Mouse (Mus musculus) intestine, embryonic 15.5 days (tissue): ENCODE measurements around the gene 1700011L22Rik. TPM values are rescaled to one million over a fixed set of nuclear protein-coding genes. Genes with fewer than 3 reads are reported as not detected.
A peak's percentile ranks its signal among the peaks of the same experiment; 100 is the strongest.

Experiments
- ATAC-seq: fragments of 200-750 bp; cut with Nextera tagmentation; 2 replicates; pipeline ENCODE4 v1.8.0; 2017; ENCODE audit warnings: moderate TSS enrichment, moderate library complexity
- H3K27ac ChIP-seq: fragments of 300-500 bp; sonication (generic); 2 replicates; pipeline ENCODE4 v1.5.1; 2015; ENCODE audit warnings: mild to moderate bottlenecking, inconsistent platforms
- H3K27me3 ChIP-seq: fragments of 300-500 bp; sonication (generic); replicated peaks from 2 replicates; pipeline ENCODE4 v1.6.1; 2015; ENCODE audit warnings: inconsistent platforms
- H3K36me3 ChIP-seq: fragments of 300-500 bp; sonication (generic); 2 replicates; pipeline ENCODE4 v1.6.1; 2015; ENCODE audit warnings: inconsistent platforms
- H3K4me1 ChIP-seq: fragments of 300-500 bp; sonication (generic); replicated peaks from 2 replicates; pipeline ENCODE4 v1.6.1; 2015; ENCODE audit warnings: inconsistent platforms
- H3K4me2 ChIP-seq: fragments of 300-500 bp; sonication (generic); replicated peaks from 2 replicates; pipeline ENCODE4 v1.6.1; 2015; ENCODE audit warnings: mild to moderate bottlenecking, inconsistent platforms
- H3K4me3 ChIP-seq: fragments of 300-500 bp; sonication (generic); replicated peaks from 2 replicates; pipeline ENCODE4 v1.5.1; 2015; ENCODE audit warnings: inconsistent platforms
- H3K9ac ChIP-seq: fragments of 300-500 bp; sonication (generic); 2 replicates; pipeline ENCODE4 v1.6.1; 2015; ENCODE audit warnings: inconsistent platforms
- H3K9me3 ChIP-seq: fragments of 300-500 bp; sonication (generic); 2 replicates; pipeline ENCODE4 v1.6.1; 2016; ENCODE audit warnings: inconsistent platforms
- WGBS: fragments of 180-500 bp; shearing (Covaris S2); methylation state at CpG from one replicate; pipeline ENCODE4 v1.1.7; 2015; 5-methylcytosine and 5-hydroxymethylcytosine counted together
- polyA plus RNA-seq: library from polyadenylated mRNA; unstranded; fragments of >200 nt; fragmentation: Nextera tagmentation; extraction: Ambion mirVana; gene quantifications from 2 replicates; pipeline ENCODE4 v1.2.1, GENCODE M21; 2015

1700011L22Rik gene
- polyA plus RNA-seq = not detected in 2 replicates

GRCm38 (mm10) chr8:79248470-79248869 is at the start of gene 1700011L22Rik:
Gene 1700011L22Rik, minus strand, starts transcription at chr8:79248570.
- Histone ChIP-seq H3K27me3 (no peaks in the 10 kb centered on the region), H3K9ac (no peak within 1 kb of the TSS), H3K4me1 (no peaks in the 10 kb centered on the region), H3K36me3 (no peaks in the 10 kb centered on the region), H3K27ac (no peak within 1 kb of the TSS), H3K9me3 (no peaks in the 10 kb centered on the region), H3K4me2 (no peak within 1 kb of the TSS), H3K4me3 (no peak within 1 kb of the TSS)
- 64% methylated on average over 6 of the region's 6 CpGs for WGBS
- ATAC-seq = no peak

GRCm38 (mm10) chr8:79297763-79298162 is 49.4 kb upstream of the 1700011L22Rik start:
- Histone ChIP-seq H3K4me3 (no peak overlapping the region), H3K36me3 (no peaks in the 10 kb centered on the region), H3K9ac (no peak overlapping the region), H3K4me2 (no peak overlapping the region), H3K27me3 (no peaks in the 10 kb centered on the region), H3K4me1 (0 out of 2 replicates have a peak, but pooled peaks cover 4% of the 10 kb centered on the region), H3K9me3 (no peaks in the 10 kb centered on the region), H3K27ac (no peak overlapping the region)
- 42% methylated on average over 3 of the region's 3 CpGs for WGBS
- ATAC-seq = no peak

- peak overlapping the region; percentile 64 for H3K4me3 ChIP-seq
- H3K9ac ChIP-seq = peak overlapping the region; percentile 82
- H3K27me3 ChIP-seq = no peaks in the 10 kb centered on the region
- H3K4me2 ChIP-seq = peak overlapping the region; percentile 79
- ATAC-seq = no peak; the same call in 1 of the 2 replicates
- H3K27ac ChIP-seq = peak overlapping the region; percentile 97
- 14% methylated on average over 18 of the region's 18 CpGs for WGBS
- H3K9me3 ChIP-seq = no peaks in the 10 kb centered on the region
- no peaks in the 10 kb centered on the region for H3K36me3 ChIP-seq
- 0 out of 2 replicates have a peak, but pooled peaks cover 4% of the 10 kb centered on the region for H3K4me1 ChIP-seq
Observed at GRCm38 (mm10) chr8:79295276-79296105, 47.1 kb upstream of the 1700011L22Rik start.

- Histone ChIP-seq H3K27ac (peak within 1 kb of the TSS; percentile 97), H3K4me3 (peak within 1 kb of the TSS; percentile 64), H3K4me2 (peak within 1 kb of the TSS; percentile 79), H3K9me3 (no peaks in the 10 kb centered on the region), H3K27me3 (no peaks in the 10 kb centered on the region), H3K4me1 (0 out of 2 replicates have a peak, but pooled peaks cover 4% of the 10 kb centered on the region), H3K36me3 (no peaks in the 10 kb centered on the region), H3K9ac (peak within 1 kb of the TSS; percentile 82)
- ATAC-seq = peak; percentile 98
- WGBS = under 1% methylated on average over 74 of the region's 74 CpGs
Observed at GRCm38 (mm10) chr8:79294610-79295275, 46.4 kb upstream of the 1700011L22Rik start, which contains the start of gene Mmaa. Gene Mmaa, minus strand, starts transcription at chr8:79294937.

DNA sequence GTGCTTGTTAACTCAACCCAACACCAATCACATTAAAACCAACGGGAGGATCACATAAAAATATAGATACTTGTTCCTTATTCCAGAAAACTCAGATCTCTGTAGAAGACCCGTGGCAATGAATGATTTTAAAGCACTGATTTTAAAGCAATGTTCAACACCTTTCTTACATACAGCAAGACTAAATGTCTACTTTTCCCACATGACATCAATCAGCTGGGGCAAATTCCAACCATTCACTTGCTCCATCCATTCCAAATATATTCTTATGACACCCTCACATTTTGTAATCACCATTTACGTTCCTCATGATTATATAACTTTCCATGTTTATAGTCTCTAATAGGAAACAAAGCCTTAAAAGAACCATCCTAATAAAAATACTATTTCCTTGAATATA is 45.5 kb upstream of the 1700011L22Rik start:
- Histone ChIP-seq H3K27me3 (no peaks in the 10 kb centered on the region), H3K36me3 (no peaks in the 10 kb centered on the region), H3K9ac (no peak overlapping the region), H3K4me3 (peak overlapping the region; percentile 64; the same call in 1 of the 2 replicates), H3K9me3 (no peaks in the 10 kb centered on the region), H3K4me2 (peak overlapping the region; percentile 79), H3K4me1 (0 out of 2 replicates have a peak, but pooled peaks cover 4% of the 10 kb centered on the region), H3K27ac (no peak overlapping the region)
- ATAC-seq = no peak
- 46% methylated on average over 3 of the region's 3 CpGs for WGBS

DNA sequence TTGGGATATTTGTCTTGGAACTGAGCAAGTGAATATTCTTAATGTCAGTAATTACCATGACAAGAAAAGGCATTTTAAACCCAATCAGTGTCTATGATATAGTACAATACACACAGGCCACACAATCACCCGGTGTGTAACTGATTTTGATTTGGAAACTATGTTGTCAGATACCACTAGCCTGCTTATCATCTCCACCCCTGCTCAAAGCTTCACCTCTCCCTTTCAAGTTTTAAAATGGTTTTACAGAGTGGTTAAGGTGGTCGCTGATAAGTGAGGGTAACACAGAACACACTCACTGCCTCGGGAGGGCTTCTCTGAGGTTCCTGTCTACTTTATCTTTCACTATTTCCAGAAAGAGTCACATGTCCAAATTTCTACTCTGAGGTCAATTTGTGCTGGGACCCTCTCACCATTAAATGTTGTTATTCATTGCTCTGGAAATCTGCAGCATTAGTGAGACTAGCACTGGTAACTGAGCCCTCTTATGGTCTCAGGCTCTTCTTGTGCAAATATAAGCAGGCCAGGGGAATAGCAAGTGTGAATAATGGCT is 44.4 kb upstream of the 1700011L22Rik start:
- WGBS = 70% methylated on average over 3 of the region's 3 CpGs
- H3K27me3 ChIP-seq = no peaks in the 10 kb centered on the region
- no peak for ATAC-seq

GRCm38 (mm10) chr8:79289592-79289991 is 41.2 kb upstream of the 1700011L22Rik start:
- H3K4me2 ChIP-seq = no peak overlapping the region
- H3K27ac ChIP-seq = no peak overlapping the region
- no peaks in the 10 kb centered on the region for H3K27me3 ChIP-seq
- H3K4me1 ChIP-seq = 0 out of 2 replicates have a peak, but pooled peaks cover 4% of the 10 kb centered on the region
- WGBS = 70% methylated on average over 5 of the region's 5 CpGs
- no peaks in the 10 kb centered on the region for H3K9me3 ChIP-seq
- H3K4me3 ChIP-seq = no peak overlapping the region
- H3K36me3 ChIP-seq = no peaks in the 10 kb centered on the region
- no peak for ATAC-seq
- no peak overlapping the region for H3K9ac ChIP-seq

More for the DNA sequence above, 44.4 kb upstream of the 1700011L22Rik start:
- no peaks in the 10 kb centered on the region for H3K9me3 ChIP-seq
- no peak overlapping the region for H3K9ac ChIP-seq
- peak overlapping the region; percentile 79; the same call in 1 of the 2 replicates for H3K4me2 ChIP-seq
- no peak overlapping the region for H3K27ac ChIP-seq
- 0 out of 2 replicates have a peak, but pooled peaks cover 4% of the 10 kb centered on the region for H3K4me1 ChIP-seq
- no peaks in the 10 kb centered on the region for H3K36me3 ChIP-seq
- no peak overlapping the region for H3K4me3 ChIP-seq

GRCm38 (mm10) chr8:79288681-79289080 is 40.3 kb upstream of the 1700011L22Rik start:
- Histone ChIP-seq H3K4me2 (no peak overlapping the region), H3K4me3 (no peak overlapping the region), H3K27me3 (no peaks in the 10 kb centered on the region), H3K27ac (no peak overlapping the region), H3K36me3 (no peaks in the 10 kb centered on the region), H3K9me3 (no peaks in the 10 kb centered on the region), H3K4me1 (0 out of 2 replicates have a peak, but pooled peaks cover 4% of the 10 kb centered on the region), H3K9ac (no peak overlapping the region)
- ATAC-seq = no peak
- 54% methylated on average over 2 of the region's 2 CpGs for WGBS

- no peaks in the 10 kb centered on the region for H3K27me3 ChIP-seq
- H3K4me3 ChIP-seq = no peak overlapping the region
- H3K9me3 ChIP-seq = no peaks in the 10 kb centered on the region
- H3K9ac ChIP-seq = no peak overlapping the region
- 87% methylated on average over 4 of the region's 4 CpGs for WGBS
- no peak overlapping the region for H3K27ac ChIP-seq
- no peaks in the 10 kb centered on the region for H3K36me3 ChIP-seq
- ATAC-seq = no peak
- H3K4me2 ChIP-seq = no peak overlapping the region
- 0 out of 2 replicates have a peak, but pooled peaks cover 3% of the 10 kb centered on the region for H3K4me1 ChIP-seq
Observed at GRCm38 (mm10) chr8:79288250-79288649, 39.9 kb upstream of the 1700011L22Rik start.

DNA sequence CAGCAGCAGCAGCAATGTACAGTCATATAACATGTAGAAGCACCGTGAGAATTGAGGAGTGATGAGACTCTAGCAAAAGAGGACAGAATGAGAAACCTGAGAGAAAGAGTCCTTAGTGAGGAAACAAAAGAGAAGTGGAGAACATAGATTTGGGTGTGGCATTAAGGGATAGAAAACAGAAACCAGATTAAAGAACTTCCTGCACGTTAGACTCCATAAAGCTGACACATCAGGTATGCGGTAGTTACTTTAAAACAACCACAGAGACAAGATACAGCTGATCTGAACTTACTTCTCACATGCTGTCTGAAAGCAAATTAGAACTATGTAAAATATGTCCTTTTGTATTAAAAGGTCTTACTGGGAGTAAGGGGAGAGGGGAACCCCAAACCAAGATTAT is 38.1 kb upstream of the 1700011L22Rik start:
- Histone ChIP-seq H3K9ac (no peak overlapping the region), H3K27me3 (no peaks in the 10 kb centered on the region), H3K36me3 (no peaks in the 10 kb centered on the region), H3K4me3 (no peak overlapping the region), H3K4me1 (no peaks in the 10 kb centered on the region), H3K4me2 (no peak overlapping the region), H3K27ac (no peak overlapping the region), H3K9me3 (no peaks in the 10 kb centered on the region)
- WGBS = 83% methylated on average over 3 of the region's 3 CpGs
- no peak for ATAC-seq

- Histone ChIP-seq H3K27ac (no peak overlapping the region), H3K36me3 (no peaks in the 10 kb centered on the region), H3K4me1 (no peaks in the 10 kb centered on the region), H3K9ac (no peak overlapping the region), H3K4me2 (no peak overlapping the region), H3K27me3 (no peaks in the 10 kb centered on the region), H3K9me3 (no peaks in the 10 kb centered on the region), H3K4me3 (no peak overlapping the region)
- no peak for ATAC-seq
- WGBS = 97% methylated on average over 3 of the region's 3 CpGs
Observed at GRCm38 (mm10) chr8:79284626-79285025, 36.3 kb upstream of the 1700011L22Rik start.

GRCm38 (mm10) chr8:79281376-79281890 is 33.1 kb upstream of the 1700011L22Rik start:
- ATAC-seq = no peak
- Histone ChIP-seq H3K9me3 (no peaks in the 10 kb centered on the region), H3K27ac (no peak overlapping the region), H3K4me2 (no peak overlapping the region), H3K36me3 (0 out of 2 replicates have a peak, but pooled peaks cover 3% of the 10 kb centered on the region), H3K4me3 (no peak overlapping the region), H3K9ac (no peak overlapping the region), H3K27me3 (no peaks in the 10 kb centered on the region), H3K4me1 (no peaks in the 10 kb centered on the region)
- 86% methylated on average over 6 of the region's 6 CpGs for WGBS
